Mouse (Mus musculus): ENCODE results near the gene Cpa5. TPM values are rescaled to one million over a fixed set of nuclear protein-coding genes. Genes with fewer than 3 reads are reported as not detected.

Gene Cpa5
- polyA plus RNA-seq, 1 experiment, result not detected

- TF ChIP-seq GATA1 (IDR thresholded peaks at IDR 0.05; ENCODE audit: borderline replicate concordance, low read length) (no peak), FLI1 (IDR thresholded peaks at IDR 0.05; ENCODE audit: low read length) (no peak)
- H3K9me3 ChIP-seq, result no peaks in the 10 kb centered on the region
- no peaks in the 10 kb centered on the region for H3K36me3 ChIP-seq (replicated peaks; ENCODE audit: low read length)
- peak overlapping the region; percentile 85 for H3K4me3 ChIP-seq (replicated peaks)
- H3K4me1 ChIP-seq, result peaks cover 16% of the 10 kb centered on the region
- peaks cover 93% of the 10 kb centered on the region for H3K27me3 ChIP-seq (replicated peaks)
Measured at GRCm38 (mm10) chr6:30617959-30618590, 7.3 kb downstream of the Cpa5 start.

GRCm38 (mm10) chr6:30618735-30619134 is 7.9 kb downstream of the Cpa5 start:
- Histone ChIP-seq H3K4me1 (peaks cover 16% of the 10 kb centered on the region), H3K27me3 (replicated peaks) (peaks cover 94% of the 10 kb centered on the region), H3K36me3 (replicated peaks; ENCODE audit: low read length) (no peaks in the 10 kb centered on the region), H3K4me3 (replicated peaks) (no peak overlapping the region), H3K9me3 (no peaks in the 10 kb centered on the region)
- TF ChIP-seq GATA1 (IDR thresholded peaks at IDR 0.05; ENCODE audit: borderline replicate concordance, low read length) (no peak), FLI1 (IDR thresholded peaks at IDR 0.05; ENCODE audit: low read length) (no peak)

GRCm38 (mm10) chr6:30619606-30620005 is 8.8 kb downstream of the Cpa5 start:
- Histone ChIP-seq H3K27me3 (replicated peaks) (peaks cover 93% of the 10 kb centered on the region), H3K4me1 (peaks cover 16% of the 10 kb centered on the region), H3K9me3 (no peaks in the 10 kb centered on the region), H3K4me3 (replicated peaks) (no peak overlapping the region), H3K36me3 (replicated peaks; ENCODE audit: low read length) (no peaks in the 10 kb centered on the region)
- TF ChIP-seq GATA1 (IDR thresholded peaks at IDR 0.05; ENCODE audit: borderline replicate concordance, low read length) (no peak), FLI1 (IDR thresholded peaks at IDR 0.05; ENCODE audit: low read length) (no peak)

- no peaks in the 10 kb centered on the region for H3K9me3 ChIP-seq
- TF ChIP-seq GATA1 (IDR thresholded peaks at IDR 0.05; ENCODE audit: borderline replicate concordance, low read length) (no peak), FLI1 (IDR thresholded peaks at IDR 0.05; ENCODE audit: low read length) (no peak)
- H3K4me1 ChIP-seq, result peaks cover 16% of the 10 kb centered on the region
- peaks cover 93% of the 10 kb centered on the region for H3K27me3 ChIP-seq (replicated peaks)
- no peaks in the 10 kb centered on the region for H3K36me3 ChIP-seq (replicated peaks; ENCODE audit: low read length)
- H3K4me3 ChIP-seq (replicated peaks), result no peak overlapping the region
Measured at GRCm38 (mm10) chr6:30620591-30620990, 9.8 kb downstream of the Cpa5 start.

- no peaks in the 10 kb centered on the region for H3K9me3 ChIP-seq
- TF ChIP-seq FLI1 (IDR thresholded peaks at IDR 0.05; ENCODE audit: low read length), result no peak
- no peak for TF ChIP-seq GATA1 (IDR thresholded peaks at IDR 0.05; ENCODE audit: borderline replicate concordance, low read length)
- no peak overlapping the region for H3K4me3 ChIP-seq (replicated peaks)
- H3K4me1 ChIP-seq, result peaks cover 16% of the 10 kb centered on the region
- H3K36me3 ChIP-seq (replicated peaks; ENCODE audit: low read length), result no peaks in the 10 kb centered on the region
- H3K27me3 ChIP-seq (replicated peaks), result peaks cover 92% of the 10 kb centered on the region
Measured at GRCm38 (mm10) chr6:30620994-30621393, 10.2 kb downstream of the Cpa5 start.

- TF ChIP-seq FLI1 (IDR thresholded peaks at IDR 0.05; ENCODE audit: low read length), result no peak
- TF ChIP-seq GATA1 (IDR thresholded peaks at IDR 0.05; ENCODE audit: borderline replicate concordance, low read length), result no peak
- peaks cover 93% of the 10 kb centered on the region for H3K27me3 ChIP-seq (replicated peaks)
- H3K4me3 ChIP-seq (replicated peaks), result no peak overlapping the region
- no peaks in the 10 kb centered on the region for H3K36me3 ChIP-seq (replicated peaks; ENCODE audit: low read length)
- peaks cover 11% of the 10 kb centered on the region for H3K4me1 ChIP-seq
- peaks cover 6% of the 10 kb centered on the region for H3K9me3 ChIP-seq
Measured at GRCm38 (mm10) chr6:30621986-30622389, 11.2 kb downstream of the Cpa5 start.

- peaks cover 9% of the 10 kb centered on the region for H3K9me3 ChIP-seq
- H3K4me3 ChIP-seq (replicated peaks), result peak overlapping the region; percentile 9
- TF ChIP-seq GATA1 (IDR thresholded peaks at IDR 0.05; ENCODE audit: borderline replicate concordance, low read length) (no peak), FLI1 (IDR thresholded peaks at IDR 0.05; ENCODE audit: low read length) (no peak)
- no peaks in the 10 kb centered on the region for H3K36me3 ChIP-seq (replicated peaks; ENCODE audit: low read length)
- H3K27me3 ChIP-seq (replicated peaks), result peaks cover 77% of the 10 kb centered on the region
- H3K4me1 ChIP-seq, result peaks cover 9% of the 10 kb centered on the region
Measured at GRCm38 (mm10) chr6:30624763-30625162, 14.0 kb downstream of the Cpa5 start.

GRCm38 (mm10) chr6:30628152-30628551 is 17.3 kb downstream of the Cpa5 start:
- Histone ChIP-seq H3K27me3 (replicated peaks) (peaks cover 58% of the 10 kb centered on the region), H3K4me3 (replicated peaks) (no peak overlapping the region), H3K36me3 (replicated peaks; ENCODE audit: low read length) (no peaks in the 10 kb centered on the region), H3K9me3 (peaks cover 9% of the 10 kb centered on the region), H3K4me1 (peaks cover 17% of the 10 kb centered on the region)
- no peak for TF ChIP-seq GATA1 (IDR thresholded peaks at IDR 0.05; ENCODE audit: borderline replicate concordance, low read length)
- TF ChIP-seq FLI1 (IDR thresholded peaks at IDR 0.05; ENCODE audit: low read length), result no peak

GRCm38 (mm10) chr6:30629989-30630388 is 19.2 kb downstream of the Cpa5 start:
- peaks cover 17% of the 10 kb centered on the region for H3K4me1 ChIP-seq
- TF ChIP-seq GATA1 (IDR thresholded peaks at IDR 0.05; ENCODE audit: borderline replicate concordance, low read length) (no peak), FLI1 (IDR thresholded peaks at IDR 0.05; ENCODE audit: low read length) (no peak)

GRCm38 (mm10) chr6:30635361-30635862 is 24.6 kb downstream of the Cpa5 start:
- Histone ChIP-seq H3K4me3 (replicated peaks) (no peak overlapping the region), H3K4me1 (peaks cover 3% of the 10 kb centered on the region; the same call in 1 of the 2 replicates), H3K27me3 (replicated peaks) (peaks cover 60% of the 10 kb centered on the region), H3K36me3 (replicated peaks; ENCODE audit: low read length) (no peaks in the 10 kb centered on the region), H3K9me3 (no peaks in the 10 kb centered on the region)
- no peak for TF ChIP-seq GATA1 (IDR thresholded peaks at IDR 0.05; ENCODE audit: borderline replicate concordance, low read length)
- TF ChIP-seq FLI1 (IDR thresholded peaks at IDR 0.05; ENCODE audit: low read length), result no peak

More at GRCm38 (mm10) chr6:30629989-30630388, 19.2 kb downstream of the Cpa5 start:
- Histone ChIP-seq H3K27me3 (replicated peaks) (peaks cover 49% of the 10 kb centered on the region), H3K4me3 (replicated peaks) (no peak overlapping the region), H3K9me3 (peaks cover 9% of the 10 kb centered on the region), H3K36me3 (replicated peaks; ENCODE audit: low read length) (no peaks in the 10 kb centered on the region)
